Mouse (Mus musculus): Measurements from ENCODE around the gene Fastkd5.
"Not testable (repeated sequence)": the region's sequence is repeated elsewhere in the genome, so short reads cannot be mapped to it uniquely, and the experiment has no call there.

Fastkd5 gene

GRCm38 (mm10) chr2:130629839-130630203 is at the start of gene Fastkd5, which contains the start of gene Ubox5:
Fastkd5 (minus strand) TSS chr2:130630027.
Ubox5 (minus strand) TSS chr2:130630038.
- peak; percentile 93 to 94 for DNase-seq (ENCODE audit: low spot score in 2 of 2)

GRCm38 (mm10) chr2:130679154-130679553 is 49.3 kb upstream of the Fastkd5 start:
- DNase-seq (ENCODE audit: low spot score in 2 of 2) = no peak

- no peak for DNase-seq (ENCODE audit: low spot score in 2 of 2)
Observed at GRCm38 (mm10) chr2:130677211-130677610, 47.4 kb upstream of the Fastkd5 start.

GRCm38 (mm10) chr2:130667559-130667958 is 37.7 kb upstream of the Fastkd5 start, which contains the start of gene Itpa:
Itpa (plus strand) TSS chr2:130667610.
- peak; percentile 81 to 90 for DNase-seq (ENCODE audit: low spot score in 2 of 2)

- peak; percentile 93 to 95 for DNase-seq (ENCODE audit: low spot score in 2 of 2)
Observed at GRCm38 (mm10) chr2:130664102-130664701, 34.4 kb upstream of the Fastkd5 start, which contains the start of gene Ddrgk1. Ddrgk1 (minus strand) TSS chr2:130664659.

GRCm38 (mm10) chr2:130663342-130663741 is 33.5 kb upstream of the Fastkd5 start:
- no peak for DNase-seq (ENCODE audit: low spot score in 2 of 2)

DNA sequence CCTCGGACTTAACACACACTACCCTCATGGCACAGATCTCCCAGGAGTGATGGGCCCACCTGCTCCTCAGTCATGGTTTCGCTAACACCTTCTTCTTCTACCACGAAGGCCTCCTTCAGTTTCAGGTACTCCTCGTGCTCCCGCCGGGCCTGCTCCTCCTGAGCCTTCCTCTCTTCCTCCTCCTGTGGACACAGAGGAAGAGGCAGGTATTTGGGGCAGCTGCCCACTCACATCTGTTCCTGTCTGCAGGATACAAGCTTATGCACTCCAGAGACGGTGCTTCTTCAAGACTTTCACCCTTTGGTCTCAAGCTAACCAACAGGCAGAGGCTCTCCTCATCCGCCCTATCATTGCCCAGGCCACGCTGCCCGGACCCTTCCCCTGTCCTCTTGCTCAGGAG is 28.7 kb upstream of the Fastkd5 start:
- DNase-seq (ENCODE audit: low spot score in 2 of 2) = no peak

DNA sequence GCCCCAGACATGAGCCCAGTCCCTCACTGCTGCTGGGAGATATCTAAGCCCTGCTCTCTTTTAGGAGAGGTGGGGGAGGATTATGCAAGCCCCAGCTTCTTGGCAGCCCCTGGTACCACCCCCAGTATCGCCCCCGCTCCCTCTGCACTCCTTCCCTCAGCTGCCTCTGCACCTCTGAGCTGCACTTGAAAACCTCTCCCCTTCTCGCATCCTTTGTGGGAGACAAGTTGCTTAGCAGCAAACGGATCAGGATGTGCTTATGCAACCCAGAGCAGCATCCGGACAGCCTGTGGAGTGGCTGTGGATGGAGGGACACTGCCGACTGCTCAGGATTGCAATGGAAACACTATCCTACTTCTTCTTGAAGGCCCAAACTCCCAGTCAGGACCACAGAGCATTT is 27.7 kb upstream of the Fastkd5 start:
- DNase-seq (ENCODE audit: low spot score in 2 of 2) = no peak

GRCm38 (mm10) chr2:130656536-130656935 is 26.7 kb upstream of the Fastkd5 start:
- no peak for DNase-seq (ENCODE audit: low spot score in 2 of 2)

- DNase-seq (ENCODE audit: low spot score in 2 of 2) = peak in 1 of 2 experiments; percentile 45
Observed at GRCm38 (mm10) chr2:130655660-130656339, 26.0 kb upstream of the Fastkd5 start.

DNA sequence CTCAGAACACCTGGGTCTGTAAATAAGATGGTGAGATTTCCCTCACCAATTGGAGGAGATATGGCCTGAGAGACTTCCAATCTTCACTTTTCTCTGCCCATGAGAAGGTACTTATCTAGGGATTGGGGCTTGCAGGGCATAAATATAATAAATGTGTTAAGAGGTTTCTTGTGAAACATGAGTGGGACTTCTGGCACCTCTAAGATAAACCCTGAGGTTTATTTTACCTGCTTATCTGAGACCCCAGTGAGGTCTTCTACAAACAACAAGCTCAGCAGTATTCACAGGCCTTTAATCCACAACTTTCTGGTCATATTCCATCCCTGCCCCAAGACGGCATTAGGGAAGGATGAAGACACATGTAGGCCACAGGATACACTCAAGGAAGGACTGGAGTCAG is 23.9 kb upstream of the Fastkd5 start:
- DNase-seq (ENCODE audit: low spot score in 2 of 2) = no peak

GRCm38 (mm10) chr2:130653303-130653702 is 23.5 kb upstream of the Fastkd5 start:
- no peak for DNase-seq (ENCODE audit: low spot score in 2 of 2)

GRCm38 (mm10) chr2:130649028-130649427 is 19.2 kb upstream of the Fastkd5 start:
- DNase-seq (ENCODE audit: low spot score in 2 of 2) = not testable (repeated sequence)

DNA sequence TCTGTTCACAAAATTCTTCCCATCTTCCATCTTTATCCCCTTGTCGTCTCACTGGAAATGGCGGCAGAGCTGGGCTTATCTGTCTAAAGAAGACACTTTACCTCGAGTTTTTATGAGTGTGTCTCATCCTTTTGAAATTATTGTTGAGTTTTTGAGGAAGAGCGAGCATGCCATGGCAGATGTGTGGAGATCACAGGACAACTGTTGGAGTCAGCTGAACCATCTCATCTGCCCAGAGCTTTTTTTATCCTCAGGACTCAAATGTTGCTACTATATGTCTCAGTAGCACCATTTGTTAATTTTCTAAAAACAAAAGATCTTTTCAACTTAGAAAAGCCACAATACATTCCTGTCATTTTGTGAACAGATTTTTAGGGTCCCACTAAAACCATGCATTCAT is 15.4 kb upstream of the Fastkd5 start:
- no peak for DNase-seq (ENCODE audit: low spot score in 2 of 2)

- DNase-seq (ENCODE audit: low spot score in 2 of 2) = peak; percentile 89 to 95
Observed at GRCm38 (mm10) chr2:130642684-130643369, 13.0 kb upstream of the Fastkd5 start, which contains the start of gene Lzts3. Lzts3 (minus strand) TSS chr2:130642803.

- DNase-seq (ENCODE audit: low spot score in 2 of 2) = no peak
Observed at GRCm38 (mm10) chr2:130642197-130642660, 12.4 kb upstream of the Fastkd5 start.

GRCm38 (mm10) chr2:130641351-130642025 is 11.7 kb upstream of the Fastkd5 start:
- DNase-seq (ENCODE audit: low spot score in 2 of 2) = no peak

GRCm38 (mm10) chr2:130639276-130639675 is 9.4 kb upstream of the Fastkd5 start:
- no peak for DNase-seq (ENCODE audit: low spot score in 2 of 2)

DNA sequence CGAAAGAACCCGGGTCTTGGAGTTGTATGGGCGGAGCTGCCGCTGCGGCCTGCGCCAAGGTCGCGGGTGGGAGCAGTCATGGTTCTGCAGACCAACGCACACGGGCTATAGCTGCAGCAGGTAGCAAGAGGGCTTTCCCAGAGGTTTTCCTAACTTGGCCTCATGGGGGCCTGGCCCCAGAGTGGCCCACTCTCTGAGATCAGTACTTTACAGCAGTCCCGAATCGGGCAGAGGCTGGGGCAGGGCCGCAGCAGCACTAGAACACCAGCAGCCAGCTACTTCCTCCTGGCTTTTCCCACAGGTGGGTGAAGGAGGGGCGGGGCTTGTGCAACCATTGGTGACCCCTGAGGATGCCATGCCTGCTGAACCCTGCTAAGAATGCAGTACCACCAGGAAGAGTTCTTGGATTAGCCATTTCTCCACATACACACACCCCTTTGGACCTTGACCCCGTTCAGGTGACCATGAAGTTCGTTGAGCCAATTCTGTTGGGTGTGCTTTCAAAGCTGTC is 8.3 kb upstream of the Fastkd5 start:
- DNase-seq (ENCODE audit: low spot score in 2 of 2) = no peak

DNA sequence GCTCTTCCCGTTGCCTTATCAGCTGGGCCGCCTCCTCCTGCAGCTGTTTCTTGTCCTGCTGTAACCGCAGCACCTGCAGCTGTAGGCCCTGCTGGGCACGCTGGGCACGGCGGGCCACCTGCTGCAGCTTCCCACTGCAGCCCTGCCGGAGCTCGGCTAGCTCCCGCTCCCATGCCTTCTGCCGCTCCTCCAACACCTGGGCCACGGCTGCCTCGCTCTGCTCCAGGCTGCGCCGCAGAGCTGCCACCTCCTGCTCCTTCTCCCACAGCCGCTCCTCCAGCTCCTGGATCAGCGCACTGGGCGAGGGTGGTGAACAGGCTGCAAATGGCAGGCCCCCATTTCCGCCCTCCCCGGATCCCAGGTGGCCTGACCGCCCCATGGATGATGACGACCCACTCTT is 6.0 kb upstream of the Fastkd5 start:
- peak in 1 of 2 experiments; percentile 56 for DNase-seq (ENCODE audit: low spot score in 2 of 2)

DNA sequence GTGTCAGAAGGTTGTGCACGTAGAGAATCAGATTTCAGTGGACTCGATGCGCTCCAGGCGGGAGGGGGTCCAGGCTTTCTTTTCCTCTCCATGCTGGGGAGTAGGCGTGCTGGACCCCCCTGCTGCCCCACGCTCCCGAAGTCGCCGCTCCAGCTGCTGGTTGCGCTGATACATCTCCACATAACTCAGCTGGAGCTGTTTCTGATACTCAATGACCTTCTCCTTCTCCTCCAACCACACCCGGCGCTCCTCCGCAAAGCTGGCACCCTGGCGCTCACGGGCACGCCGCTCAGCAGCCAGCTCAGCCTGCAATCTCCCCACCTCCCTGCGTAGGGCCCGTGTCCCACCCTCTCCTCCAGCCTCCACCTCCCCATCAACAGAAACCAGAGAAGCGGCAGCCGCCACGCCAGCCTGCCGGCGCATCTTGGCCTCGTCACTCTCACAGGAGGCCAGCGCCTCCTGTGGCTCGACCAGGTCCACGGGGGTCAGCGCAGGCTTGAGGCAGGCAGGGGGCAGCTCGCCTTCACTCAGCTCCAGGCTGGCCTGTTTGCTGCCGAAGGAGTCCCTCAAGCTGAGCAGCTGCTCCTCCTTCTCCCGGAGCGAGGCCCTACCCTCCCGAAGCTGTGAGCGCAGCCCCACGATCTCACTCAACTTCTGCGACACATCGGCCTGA is 5.0 kb upstream of the Fastkd5 start:
- peak in 1 of 2 experiments; percentile 42 for DNase-seq (ENCODE audit: low spot score in 2 of 2)

All from spleen, postnatal 10 days (tissue).